Mouse (Mus musculus) ES-E14 (cell line): Measurements from ENCODE around the gene Tmem232. TPM values are rescaled to one million over a fixed set of nuclear protein-coding genes. Genes with fewer than 3 reads are reported as not detected.

Experiments used
- DNase-seq: peaks from one replicate; pipeline ENCODE4 v3.0.0-alpha.2; 2013; ENCODE audit warnings: low read depth, low spot score
- H3K27ac ChIP-seq: 2 replicates; pipeline ENCODE4 v1.5.1; 2012; ENCODE audit warnings: low read depth, mild to moderate bottlenecking, low read length, moderate library complexity, mixed read lengths; ENCODE audit not compliant: poor library complexity, insufficient read depth, severe bottlenecking
- H3K36me3 ChIP-seq: 2 replicates; pipeline ENCODE4 v1.6.1; 2012; ENCODE audit warnings: mild to moderate bottlenecking, low read length, moderate library complexity, mixed read lengths; ENCODE audit not compliant: control insufficient read depth, poor library complexity, insufficient read depth, severe bottlenecking
- H3K4me1 ChIP-seq, 2 experiments: fragments of 150-350 bp in 1 of 2; sonication (generic) in 1 of 2; 2 replicates each; pipeline ENCODE4 v1.6.1; 2012; ENCODE audit warnings: low read length in 2 of 2, mild to moderate bottlenecking in 1 of 2, mixed read lengths in 1 of 2; ENCODE audit not compliant: control insufficient read depth in 2 of 2, insufficient read depth in 2 of 2, poor library complexity in 1 of 2
- H3K4me3 ChIP-seq, 2 experiments: fragments of 150-350 bp in 1 of 2; sonication (generic) in 1 of 2; 2 replicates each; pipeline ENCODE4 v1.5.1; 2012; ENCODE audit warnings: low read length in 2 of 2, low read depth in 1 of 2, mild to moderate bottlenecking in 1 of 2, mixed read lengths in 1 of 2; ENCODE audit not compliant: insufficient read depth in 1 of 2, poor library complexity in 1 of 2, severe bottlenecking in 1 of 2
- H3K9ac ChIP-seq: 2 replicates; pipeline ENCODE4 v1.6.1; 2012; ENCODE audit warnings: low read depth, mild to moderate bottlenecking, low read length, mixed read lengths; ENCODE audit not compliant: poor library complexity, insufficient read depth, severe bottlenecking
- H3K9me3 ChIP-seq: fragments of 150-350 bp; sonication (generic); 2 replicates; pipeline ENCODE4 v1.6.1; 2012; ENCODE audit warnings: low read depth, mild to moderate bottlenecking, low read length; ENCODE audit not compliant: control insufficient read depth, insufficient read depth
- CHD2 ChIP-seq: IDR thresholded peaks from 2 replicates; pipeline ENCODE4 v1.6.1; 2014; ENCODE audit warnings: mild to moderate bottlenecking, low read depth, low read length, inconsistent platforms
- HCFC1 ChIP-seq: IDR thresholded peaks from 2 replicates; pipeline ENCODE4 v1.6.1; 2012; ENCODE audit warnings: low read length, inconsistent platforms, borderline replicate concordance; ENCODE audit not compliant: insufficient read depth
- MAFK ChIP-seq: IDR thresholded peaks from 2 replicates; pipeline ENCODE4 v1.6.1; 2014; ENCODE audit warnings: mild to moderate bottlenecking, low read depth, low read length, inconsistent platforms; ENCODE audit not compliant: insufficient read depth
- ZC3H11A ChIP-seq: IDR thresholded peaks from 2 replicates; pipeline ENCODE4 v1.6.1; 2012; ENCODE audit warnings: low read depth, mild to moderate bottlenecking, inconsistent platforms, low read length, borderline replicate concordance
- ZNF384 ChIP-seq: IDR thresholded peaks from 2 replicates; pipeline ENCODE4 v1.6.1; 2012; ENCODE audit warnings: low read depth, low read length, inconsistent platforms
- in situ Hi-C, 2 experiments: fragments of 600-800 bp; cut with MboI; formaldehyde crosslinking; loops; one replicate each; pipeline ENCODE4 v1.15.1; 2025; ENCODE audit warnings: low sequenced_read_pairs in 2 of 2, inconsistent platforms in 1 of 2; ENCODE audit not compliant: unreplicated experiment in 2 of 2
- total RNA-seq: library from RNA; depleted of rRNA; stranded (reverse); fragments of 300-350 nt; gene quantifications from 2 replicates; pipeline ENCODE4 v1.2.3, GENCODE M21; 2012

Gene Tmem232
- total RNA-seq, 1 experiment: 0.09 TPM

- Histone ChIP-seq H3K9ac (no peak overlapping the region), H3K4me3 (no peak overlapping the region), H3K4me1 (no peaks in the 10 kb centered on the region), H3K36me3 (no peaks in the 10 kb centered on the region), H3K27ac (0 out of 2 replicates have a peak overlapping the region, but pooled peaks have one; percentile 31), H3K9me3 (no peaks in the 10 kb centered on the region)
- DNase-seq: no peak
- in situ Hi-C loops: no loop called here
- TF ChIP-seq ZNF384 (no peak), MAFK (no peak), ZC3H11A (no peak), HCFC1 (no peak), CHD2 (no peak)
Observed at GRCm38 (mm10) chr17:65384411-65384962, 156.1 kb downstream of the Tmem232 start.

- DNase-seq: peak; percentile 22
- no peak overlapping the region for H3K27ac ChIP-seq
- H3K4me1 ChIP-seq: no peaks in the 10 kb centered on the region
- no peak overlapping the region for H3K4me3 ChIP-seq
- no peaks in the 10 kb centered on the region for H3K9me3 ChIP-seq
- in situ Hi-C loops: no loop called here
- TF ChIP-seq ZNF384 (no peak), MAFK (no peak), CHD2 (no peak), ZC3H11A (no peak), HCFC1 (no peak)
- H3K9ac ChIP-seq: no peak overlapping the region
- H3K36me3 ChIP-seq: no peaks in the 10 kb centered on the region
Observed at GRCm38 (mm10) chr17:65370034-65370780, 170.4 kb downstream of the Tmem232 start.

- in situ Hi-C loops: no loop called here
- no peak for TF ChIP-seq CHD2
- TF ChIP-seq HCFC1: no peak
- TF ChIP-seq MAFK: no peak
- TF ChIP-seq ZC3H11A: no peak
- no peak overlapping the region for H3K4me3 ChIP-seq
Observed at GRCm38 (mm10) chr17:65365535-65366254, 174.9 kb downstream of the Tmem232 start.

GRCm38 (mm10) chr17:65351836-65352235 lies 188.7 kb downstream of the Tmem232 start:
- TF ChIP-seq MAFK: no peak
- TF ChIP-seq HCFC1: no peak
- TF ChIP-seq ZC3H11A: no peak
- TF ChIP-seq ZNF384: no peak
- no peak for TF ChIP-seq CHD2
- Histone ChIP-seq H3K9me3 (no peaks in the 10 kb centered on the region), H3K27ac (no peak overlapping the region), H3K36me3 (no peaks in the 10 kb centered on the region), H3K4me1 (no peaks in the 10 kb centered on the region), H3K9ac (no peak overlapping the region), H3K4me3 (no peak overlapping the region)
- no peak for DNase-seq
- in situ Hi-C loops: no loop called here

More at GRCm38 (mm10) chr17:65365535-65366254, 174.9 kb downstream of the Tmem232 start:
- no peak for DNase-seq
- Histone ChIP-seq H3K4me1 (no peaks in the 10 kb centered on the region), H3K9me3 (no peaks in the 10 kb centered on the region), H3K9ac (no peak overlapping the region), H3K27ac (no peak overlapping the region), H3K36me3 (no peaks in the 10 kb centered on the region)
